Mouse (Mus musculus): ENCODE measurements around the gene Pfn1. TPM values are rescaled to one million over a fixed set of nuclear protein-coding genes. Genes with fewer than 3 reads are reported as not detected.

Gene Pfn1
- 2,636 TPM for polyA plus RNA-seq (2012; fragmentation: generic; extraction: Trizol)

DNA sequence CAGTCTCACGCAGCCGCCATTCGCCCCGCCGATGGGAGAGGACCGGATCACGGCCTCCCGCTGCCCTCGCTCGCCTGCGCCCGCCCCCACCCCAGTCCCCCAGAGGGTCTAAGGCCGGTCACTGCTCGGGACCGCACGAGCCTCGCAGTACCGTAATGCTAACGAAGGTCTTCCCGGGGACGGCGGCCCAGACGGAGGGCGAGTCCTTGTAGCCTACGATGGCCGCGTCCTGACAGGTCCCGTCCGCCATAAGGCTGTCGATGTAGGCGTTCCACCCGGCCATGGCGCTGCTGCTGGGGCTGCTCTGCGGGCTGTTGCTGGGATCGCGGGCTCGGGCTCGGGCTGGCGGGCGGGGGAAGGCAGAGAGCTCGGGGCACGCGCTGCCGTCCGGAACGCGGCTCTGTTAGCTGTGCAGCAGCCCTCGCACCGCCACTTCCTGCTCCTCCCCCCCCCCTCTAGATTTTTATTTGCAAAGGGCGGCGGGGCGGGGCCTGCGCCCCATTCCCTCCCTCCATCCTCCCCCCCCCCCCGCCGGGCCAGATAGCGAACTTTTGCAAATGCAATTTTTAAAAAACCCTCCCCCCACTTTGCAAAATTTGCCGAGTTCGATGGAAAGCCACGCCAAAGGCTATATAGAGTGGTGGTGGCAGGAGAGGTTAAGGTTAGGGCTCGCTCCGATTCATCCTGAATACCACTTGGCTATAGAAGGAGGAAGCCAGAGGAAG lies at the start of gene Pfn1:
Pfn1 (minus strand) TSS at position 447 of the 725 bp plus-strand sequence.
- peak within 1 kb of the TSS; percentile 88 for H3ac ChIP-seq (ENCODE audit: control insufficient read depth, insufficient read length)
- H3K4me3 ChIP-seq = peak within 1 kb of the TSS; percentile 94
- H3K27me3 ChIP-seq (ENCODE audit: control insufficient read depth, insufficient read depth, insufficient read length) = no peaks in the 10 kb centered on the region
- peaks cover 72% of the 10 kb centered on the region for H3K79me2 ChIP-seq (ENCODE audit: control insufficient read depth, insufficient read depth)
- H3K36me3 ChIP-seq (ENCODE audit: control insufficient read depth, insufficient read depth) = peaks cover 30% of the 10 kb centered on the region
- peak; percentile 66 for TF ChIP-seq REST (IDR thresholded peaks at IDR 0.05; ENCODE audit: insufficient read depth, insufficient read length)
- TF ChIP-seq CEBPB (IDR thresholded peaks at IDR 0.05; ENCODE audit: insufficient read depth, poor library complexity, severe bottlenecking) = no peak
- TF ChIP-seq MYOD1 (IDR thresholded peaks at IDR 0.05; ENCODE audit: control insufficient read depth in 1 of 3, insufficient read length in 2 of 3, low read depth in 2 of 3) = peak in 1 of 3 experiments; percentile 42
- peak in 1 of 3 experiments; percentile 15 for TF ChIP-seq MYOG (IDR thresholded peaks at IDR 0.05; ENCODE audit: control insufficient read depth in 1 of 3, insufficient read depth in 1 of 3, insufficient read length in 2 of 3, low read depth in 2 of 3)
- no peak for TF ChIP-seq TCF12 (IDR thresholded peaks at IDR 0.05; ENCODE audit: insufficient read depth, poor library complexity, severe bottlenecking)
- TF ChIP-seq POLR2AphosphoS2 (IDR thresholded peaks at IDR 0.05; ENCODE audit: insufficient read length, low read depth) = peak; percentile 95
- peak; percentile 78 for TF ChIP-seq POLR2A (IDR thresholded peaks at IDR 0.05; ENCODE audit: insufficient read length, low read depth)
- TF ChIP-seq TCF3 (IDR thresholded peaks at IDR 0.05; ENCODE audit: insufficient read length, low read depth) = peak; percentile 17
- no peak for TF ChIP-seq MAX (IDR thresholded peaks at IDR 0.05; ENCODE audit: low read depth)
- peak within 1 kb of the TSS; percentile 97 for H3K4me2 ChIP-seq (ENCODE audit: low read depth)

DNA sequence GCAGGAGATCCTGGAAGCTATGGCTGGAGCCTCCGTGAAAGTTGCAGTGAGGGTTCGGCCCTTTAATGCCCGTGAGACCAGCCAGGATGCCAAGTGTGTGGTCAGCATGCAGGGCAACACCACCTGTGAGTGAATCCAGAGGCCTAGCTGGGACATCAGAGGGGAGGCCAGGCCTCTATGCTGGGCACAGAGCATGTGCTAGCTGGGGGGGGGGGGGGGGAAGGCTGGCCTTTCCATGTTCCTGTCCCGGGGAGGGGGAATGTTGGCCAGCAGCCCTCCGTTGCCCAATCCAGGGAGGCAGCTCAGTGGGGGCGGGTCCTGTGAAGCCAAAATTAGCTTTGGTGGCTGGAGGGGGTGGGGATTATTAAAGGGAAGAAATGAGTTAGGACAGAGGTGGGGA lies 48.3 kb upstream of the Pfn1 start:
- Histone ChIP-seq H3K4me3 (no peak overlapping the region), H3K79me2 (ENCODE audit: control insufficient read depth, insufficient read depth) (peaks cover 28% of the 10 kb centered on the region), H3K4me2 (ENCODE audit: low read depth) (peak overlapping the region; percentile 96), H3ac (ENCODE audit: control insufficient read depth, insufficient read length) (no peak overlapping the region), H3K27me3 (ENCODE audit: control insufficient read depth, insufficient read depth, insufficient read length) (no peaks in the 10 kb centered on the region), H3K36me3 (ENCODE audit: control insufficient read depth, insufficient read depth) (peaks cover 42% of the 10 kb centered on the region)
- TF ChIP-seq TCF3 (IDR thresholded peaks at IDR 0.05; ENCODE audit: insufficient read length, low read depth) = no peak
- TF ChIP-seq MYOD1 (IDR thresholded peaks at IDR 0.05; ENCODE audit: control insufficient read depth in 1 of 3, insufficient read length in 2 of 3, low read depth in 2 of 3) = peak in 1 of 3 experiments; percentile 33
- no peak for TF ChIP-seq POLR2A (IDR thresholded peaks at IDR 0.05; ENCODE audit: insufficient read length, low read depth)
- TF ChIP-seq MYOG (IDR thresholded peaks at IDR 0.05; ENCODE audit: control insufficient read depth in 1 of 3, insufficient read depth in 1 of 3, insufficient read length in 2 of 3, low read depth in 2 of 3) = no peak

DNA sequence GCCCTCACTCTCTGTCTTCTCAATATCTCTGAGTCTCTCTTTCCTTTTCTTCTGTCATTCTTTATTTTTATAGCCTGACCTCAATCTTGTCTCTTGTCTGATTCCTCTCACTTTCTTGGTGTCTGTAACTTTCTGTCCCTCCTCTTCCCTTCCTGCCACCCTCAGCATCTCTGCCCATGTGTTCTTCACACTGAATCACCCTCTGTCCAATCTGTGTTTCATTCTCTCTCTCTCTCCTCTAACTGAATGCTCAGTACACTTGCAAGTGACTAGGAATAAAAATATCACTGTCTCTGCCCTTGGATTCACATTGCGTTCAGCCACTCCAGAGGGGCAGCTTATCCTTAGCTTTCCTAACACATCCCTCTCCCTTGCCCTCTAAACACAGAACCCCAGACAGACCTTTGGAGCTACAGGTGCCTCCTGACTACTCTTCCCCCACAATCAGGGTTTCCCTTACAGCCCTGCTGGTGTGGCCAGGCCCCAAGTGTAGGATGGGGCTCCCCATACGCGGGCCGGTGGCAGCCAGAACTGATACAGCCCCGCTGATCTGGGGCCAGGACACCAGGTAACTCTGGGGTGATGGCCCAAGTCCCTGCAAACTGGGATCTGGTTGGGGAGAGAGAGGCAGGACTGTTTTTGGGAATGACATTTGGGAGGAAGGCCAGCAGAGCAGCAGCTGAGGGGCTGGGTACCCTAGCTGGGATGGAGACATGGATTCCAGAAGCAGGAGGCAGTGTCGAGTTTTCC lies 47.7 kb upstream of the Pfn1 start:
- Histone ChIP-seq H3K4me3 (peak overlapping the region; percentile 96), H3K27me3 (ENCODE audit: control insufficient read depth, insufficient read depth, insufficient read length) (no peaks in the 10 kb centered on the region), H3ac (ENCODE audit: control insufficient read depth, insufficient read length) (no peak overlapping the region), H3K4me2 (ENCODE audit: low read depth) (peak overlapping the region; percentile 96), H3K36me3 (ENCODE audit: control insufficient read depth, insufficient read depth) (peaks cover 36% of the 10 kb centered on the region), H3K79me2 (ENCODE audit: control insufficient read depth, insufficient read depth) (peaks cover 28% of the 10 kb centered on the region)
- TF ChIP-seq USF1 (IDR thresholded peaks at IDR 0.05; ENCODE audit: low read depth) (no peak), E2F4 (IDR thresholded peaks at IDR 0.05; ENCODE audit: insufficient read depth) (no peak), POLR2A (IDR thresholded peaks at IDR 0.05; ENCODE audit: insufficient read length, low read depth) (no peak), REST (IDR thresholded peaks at IDR 0.05; ENCODE audit: insufficient read depth, insufficient read length) (no peak), MYOG (IDR thresholded peaks at IDR 0.05; ENCODE audit: control insufficient read depth in 1 of 3, insufficient read depth in 1 of 3, insufficient read length in 2 of 3, low read depth in 2 of 3) (no peak), MAX (IDR thresholded peaks at IDR 0.05; ENCODE audit: low read depth) (no peak), TCF12 (IDR thresholded peaks at IDR 0.05; ENCODE audit: insufficient read depth, poor library complexity, severe bottlenecking) (no peak)

DNA sequence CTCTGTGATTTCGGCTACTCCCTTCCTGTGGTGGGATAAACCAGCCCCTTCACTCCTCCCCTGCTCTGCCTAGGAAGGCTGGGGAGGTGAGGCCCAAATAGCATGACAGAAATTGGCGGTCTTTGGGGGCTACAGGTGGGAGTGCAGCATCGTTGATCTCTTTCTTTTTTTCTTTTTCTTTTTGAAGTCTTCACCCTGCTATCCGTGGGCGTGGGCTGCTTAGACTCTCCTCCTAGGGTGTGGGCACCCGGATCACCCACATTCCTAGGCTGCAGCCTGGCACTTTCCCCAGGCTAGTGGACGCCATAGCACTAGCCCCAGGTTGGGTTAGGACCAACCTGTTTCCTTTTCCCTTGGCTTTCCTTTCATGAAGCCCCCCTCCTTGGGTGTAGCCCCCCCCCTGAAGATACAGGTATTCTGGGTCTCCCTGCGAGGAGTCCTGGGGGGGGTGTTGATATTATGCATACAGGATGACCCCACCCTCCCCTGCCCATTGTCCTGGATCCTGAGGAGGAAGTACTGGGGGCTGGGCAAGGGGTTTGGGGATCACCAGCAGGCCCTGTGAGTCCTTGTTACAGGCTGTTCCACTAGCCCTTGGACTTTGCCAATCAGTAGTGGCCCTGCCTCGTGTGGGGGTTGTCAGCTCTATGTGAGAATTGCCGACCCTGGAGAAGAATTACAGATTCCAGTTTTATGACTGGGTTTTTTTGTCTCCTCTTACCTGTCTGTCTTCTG lies 46.9 kb upstream of the Pfn1 start:
- peaks cover 29% of the 10 kb centered on the region for H3K36me3 ChIP-seq (ENCODE audit: control insufficient read depth, insufficient read depth)
- no peaks in the 10 kb centered on the region for H3K27me3 ChIP-seq (ENCODE audit: control insufficient read depth, insufficient read depth, insufficient read length)
- TF ChIP-seq TCF3 (IDR thresholded peaks at IDR 0.05; ENCODE audit: insufficient read length, low read depth) (no peak), POLR2AphosphoS2 (IDR thresholded peaks at IDR 0.05; ENCODE audit: insufficient read length, low read depth) (no peak), MAX (IDR thresholded peaks at IDR 0.05; ENCODE audit: low read depth) (no peak), POLR2A (IDR thresholded peaks at IDR 0.05; ENCODE audit: insufficient read length, low read depth) (no peak), TCF12 (IDR thresholded peaks at IDR 0.05; ENCODE audit: insufficient read depth, poor library complexity, severe bottlenecking) (no peak), SRF (IDR thresholded peaks at IDR 0.05; ENCODE audit: control insufficient read depth, insufficient read length, low read depth) (no peak), CEBPB (IDR thresholded peaks at IDR 0.05; ENCODE audit: insufficient read depth, poor library complexity, severe bottlenecking) (no peak), USF1 (IDR thresholded peaks at IDR 0.05; ENCODE audit: low read depth) (no peak), REST (IDR thresholded peaks at IDR 0.05; ENCODE audit: insufficient read depth, insufficient read length) (no peak), E2F4 (IDR thresholded peaks at IDR 0.05; ENCODE audit: insufficient read depth) (no peak), MYOG (IDR thresholded peaks at IDR 0.05; ENCODE audit: control insufficient read depth in 1 of 3, insufficient read depth in 1 of 3, insufficient read length in 2 of 3, low read depth in 2 of 3) (no peak), MYOD1 (IDR thresholded peaks at IDR 0.05; ENCODE audit: control insufficient read depth in 1 of 3, insufficient read length in 2 of 3, low read depth in 2 of 3) (no peak)
- H3K4me3 ChIP-seq = peak overlapping the region; percentile 96
- H3ac ChIP-seq (ENCODE audit: control insufficient read depth, insufficient read length) = peak overlapping the region; percentile 92
- H3K4me2 ChIP-seq (ENCODE audit: low read depth) = peak overlapping the region; percentile 96
- H3K79me2 ChIP-seq (ENCODE audit: control insufficient read depth, insufficient read depth) = peaks cover 28% of the 10 kb centered on the region

All from myocyte (in vitro differentiated cells).